Mouse (Mus musculus) c-Kit-positive CD71-negative TER-119-negative erythroid progenitor cells, embryonic 14.5 days (primary cell): ENCODE measurements around the gene Zranb1.

Source experiments
- DNase-seq: peaks from one replicate; pipeline ENCODE4 v3.0.0-alpha.2; 2013; ENCODE audit warnings: low read depth

The Zranb1 gene

GRCm38 (mm10) chr7:132930850-132931559 is at the start of gene Zranb1:
TSS of gene Zranb1 (plus strand) at chr7:132931142.
- peak; percentile 97 for DNase-seq

GRCm38 (mm10) chr7:132882343-132882742 is 48.6 kb upstream of the Zranb1 start:
- no peak for DNase-seq

DNA sequence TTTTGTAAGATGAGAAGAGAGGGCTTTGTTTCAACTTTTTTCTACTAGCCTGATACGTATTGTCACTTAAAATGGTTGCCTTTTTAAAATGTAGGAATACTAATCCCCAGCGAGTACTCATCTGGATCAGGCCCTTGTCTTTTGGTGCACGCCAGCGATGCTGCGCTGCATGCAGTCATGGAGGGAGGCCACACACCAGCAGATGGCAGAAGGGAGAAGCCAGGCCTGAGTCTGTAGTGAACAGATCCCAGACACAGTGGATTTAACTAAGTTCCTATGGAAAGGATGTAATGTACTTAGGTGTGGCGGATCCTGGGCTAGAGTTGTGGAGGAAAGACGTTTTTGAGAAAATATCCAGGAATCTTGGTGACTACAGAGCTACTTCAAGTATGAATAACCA is 46.9 kb upstream of the Zranb1 start:
- no peak for DNase-seq

- DNase-seq = no peak
Measured at GRCm38 (mm10) chr7:132887019-132887804, 43.7 kb upstream of the Zranb1 start.

- DNase-seq = no peak
Measured at GRCm38 (mm10) chr7:132888052-132888451, 42.9 kb upstream of the Zranb1 start.

GRCm38 (mm10) chr7:132888518-132889249 is 42.3 kb upstream of the Zranb1 start:
- DNase-seq = no peak

- no peak for DNase-seq
Measured at GRCm38 (mm10) chr7:132889691-132890090, 41.3 kb upstream of the Zranb1 start.

- no peak for DNase-seq
Measured at GRCm38 (mm10) chr7:132890201-132890600, 40.7 kb upstream of the Zranb1 start.

DNA sequence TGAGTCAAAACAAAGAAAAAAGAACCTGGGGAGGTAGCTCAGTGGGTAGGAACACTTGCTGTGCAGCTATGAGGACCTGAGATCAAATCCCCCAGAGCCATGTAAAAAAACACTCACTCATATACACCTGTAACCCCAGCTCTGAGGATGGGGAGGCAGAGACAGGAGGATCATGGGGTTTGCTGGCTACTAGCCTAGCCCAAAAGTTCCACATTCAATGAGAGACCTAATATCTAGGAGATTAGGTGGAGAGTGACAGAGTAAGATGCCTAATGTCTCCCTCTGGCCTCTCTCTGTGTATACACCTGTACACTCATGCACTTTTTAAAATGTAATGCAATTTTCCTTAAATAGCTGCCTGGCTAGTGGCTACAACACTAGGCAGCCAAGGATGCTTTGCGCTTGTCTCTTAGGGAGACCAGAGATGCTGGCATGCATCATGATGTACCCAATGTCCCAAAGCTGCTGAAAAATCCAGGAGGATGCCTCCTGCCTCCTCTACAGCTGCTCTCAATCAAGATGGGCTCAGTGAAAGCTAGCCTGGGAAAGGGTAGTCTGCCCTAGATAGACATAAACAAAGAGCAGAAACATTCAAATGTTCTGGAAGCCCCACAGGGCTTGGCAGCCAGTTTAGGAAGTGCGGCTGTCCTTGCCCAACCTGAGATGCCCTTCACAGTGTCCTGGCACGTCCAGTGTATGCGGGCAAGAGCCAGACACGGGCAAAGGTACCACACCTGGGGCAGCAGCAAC is 39.2 kb upstream of the Zranb1 start:
- no peak for DNase-seq

DNA sequence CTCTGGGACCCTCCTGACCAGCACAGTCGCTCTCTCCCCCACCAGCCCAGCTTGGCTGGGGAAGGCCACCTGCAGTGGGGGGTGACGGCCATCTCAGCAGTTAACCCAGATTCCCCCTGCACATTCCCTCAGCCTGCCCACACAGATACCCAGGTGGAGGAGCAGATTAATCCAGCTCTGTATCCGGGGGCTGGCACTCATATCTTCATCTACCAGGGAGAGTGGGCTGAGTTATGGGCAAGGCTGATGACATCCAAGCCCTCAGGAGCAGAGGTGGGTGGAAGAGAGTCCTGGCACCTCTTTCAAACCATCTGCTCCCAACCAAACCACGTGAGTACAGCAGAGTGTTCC is 38.7 kb upstream of the Zranb1 start:
- DNase-seq = no peak

DNA sequence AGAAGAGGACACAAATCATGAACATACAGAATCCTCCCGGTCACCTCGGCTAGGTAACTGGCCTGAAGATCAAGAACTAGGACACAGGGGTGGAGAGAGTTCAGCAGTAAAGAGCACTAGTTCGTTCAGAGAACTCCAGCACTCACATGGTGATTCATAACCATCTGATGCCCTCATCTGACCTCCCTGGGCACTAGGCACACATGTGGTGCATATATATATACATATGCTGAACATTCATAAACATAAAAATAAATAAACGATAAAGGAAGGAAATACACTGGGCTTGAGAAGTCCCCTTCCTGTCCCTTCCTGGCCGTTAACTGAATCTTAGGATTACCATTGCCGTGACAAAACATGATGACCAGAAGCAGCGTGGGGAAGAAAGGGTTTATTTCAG is 38.1 kb upstream of the Zranb1 start:
- no peak for DNase-seq

- DNase-seq = no peak
Measured at GRCm38 (mm10) chr7:132893336-132893735, 37.6 kb upstream of the Zranb1 start.

- DNase-seq = no peak
Measured at GRCm38 (mm10) chr7:132894841-132895555, 35.9 kb upstream of the Zranb1 start.

GRCm38 (mm10) chr7:132896206-132896815 is 34.6 kb upstream of the Zranb1 start:
- DNase-seq = no peak

- DNase-seq = no peak
Measured at GRCm38 (mm10) chr7:132897258-132897657, 33.7 kb upstream of the Zranb1 start.

- DNase-seq = peak; percentile 25
Measured at GRCm38 (mm10) chr7:132898234-132898633, 32.7 kb upstream of the Zranb1 start.

DNA sequence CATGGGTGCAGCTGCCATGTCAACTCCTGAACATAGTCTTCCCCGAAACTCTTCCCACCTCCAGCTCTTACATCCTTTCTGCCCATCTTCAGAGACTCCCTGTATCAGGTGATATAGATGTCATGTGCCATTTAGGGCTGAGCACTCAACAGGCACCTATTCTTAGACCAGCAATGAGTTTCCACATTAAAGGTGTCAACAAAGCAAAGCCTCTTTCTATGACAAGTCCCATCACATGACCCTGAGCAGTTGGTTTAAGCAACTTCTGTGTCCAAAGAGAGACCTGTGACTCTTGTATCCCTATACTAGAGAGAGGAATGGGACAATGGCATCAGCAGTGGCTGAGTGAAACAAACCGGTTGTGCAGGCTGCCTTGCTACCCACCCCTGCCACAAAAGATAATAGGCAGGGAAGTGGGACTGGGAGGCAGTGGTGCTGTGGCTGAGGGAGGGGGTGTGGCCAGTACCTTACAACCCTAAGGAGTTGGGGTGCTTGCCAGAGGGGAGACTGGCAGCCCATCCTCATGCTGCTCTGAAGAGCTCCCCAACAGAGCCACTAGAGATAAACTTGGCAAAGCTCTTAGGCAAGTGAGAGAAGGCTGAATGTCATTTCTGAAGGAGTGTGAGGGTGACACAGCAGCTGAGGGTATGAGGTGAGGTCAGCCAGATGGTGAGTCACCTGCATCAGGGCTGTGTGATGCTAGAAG is 30.0 kb upstream of the Zranb1 start:
- DNase-seq = no peak

DNA sequence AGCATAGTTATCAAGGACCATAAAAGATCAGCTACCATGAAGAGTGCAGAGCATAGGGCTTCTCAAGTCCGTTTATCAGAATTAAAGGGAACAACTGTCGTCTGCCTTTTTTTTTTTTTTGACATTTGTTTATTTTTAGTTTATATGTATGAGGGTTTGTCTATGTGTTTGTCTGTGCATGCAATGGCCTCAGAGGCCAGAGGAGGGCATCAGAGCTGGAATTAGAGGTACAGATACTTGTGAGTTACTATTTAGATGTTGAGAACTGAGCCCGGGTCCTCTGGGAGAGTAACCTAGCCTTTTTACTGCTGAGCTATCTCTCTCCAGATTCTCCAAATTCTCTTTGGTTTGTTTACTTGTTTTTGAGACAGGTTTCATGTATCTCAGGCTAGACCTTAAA is 27.1 kb upstream of the Zranb1 start:
- no peak for DNase-seq

- no peak for DNase-seq
Measured at GRCm38 (mm10) chr7:132921971-132922370, 9.0 kb upstream of the Zranb1 start.

- no peak for DNase-seq
Measured at GRCm38 (mm10) chr7:132925227-132925626, 5.7 kb upstream of the Zranb1 start.
